Mouse (Mus musculus) frontal cortex, postnatal 14 days (tissue): ENCODE measurements around the gene Olfr552.
A peak's percentile ranks its signal among the peaks of the same experiment; 100 is the strongest.
"Not testable (repeated sequence)": the region's sequence is repeated elsewhere in the genome, so short reads cannot be mapped to it uniquely, and the experiment has no call there.

Experiments
- DNase-seq, 2 experiments: peaks; one replicate each; pipeline ENCODE4 v3.0.0; 2022; ENCODE audit warnings: low spot score in 2 of 2

The Olfr552 gene

DNA sequence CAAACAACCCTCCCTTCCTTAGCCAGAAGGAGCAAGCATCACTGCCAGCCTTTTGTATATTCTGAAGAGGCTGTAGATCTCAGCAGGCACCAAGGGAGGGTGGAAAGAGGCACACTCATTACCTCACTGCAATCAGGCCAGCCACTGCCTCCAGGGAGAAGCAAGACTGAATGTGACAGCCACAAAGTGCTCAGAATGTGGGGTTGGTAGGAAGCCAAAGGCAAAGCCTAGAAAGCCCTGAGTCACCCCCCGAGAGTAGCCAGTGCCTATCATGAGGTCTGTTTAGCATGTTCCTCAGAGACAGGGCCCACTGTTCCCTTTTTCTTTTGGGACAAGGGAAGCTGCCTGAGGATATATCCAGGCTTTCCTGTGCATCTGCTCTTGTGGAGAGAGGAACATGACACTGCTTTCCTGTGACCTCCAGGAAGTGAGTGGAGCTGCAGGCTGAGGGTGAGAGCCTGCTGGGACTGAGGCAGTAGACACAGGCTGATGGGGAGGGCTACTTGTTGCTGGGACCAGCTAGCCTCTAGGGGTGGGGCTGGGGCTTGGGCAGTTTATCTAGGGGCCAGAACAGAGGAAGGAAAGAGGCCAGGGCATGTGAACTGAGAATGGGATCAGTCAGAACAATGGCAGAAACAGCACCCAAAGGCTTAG lies at the start of gene Olfr552:
TSS of gene Olfr552 (plus strand) at position 393 of the 654 bp plus-strand sequence.
- no peak for DNase-seq

- DNase-seq = no peak
Measured at GRCm38 (mm10) chr7:102549570-102549969, 48.0 kb upstream of the Olfr552 start, which contains the start of gene Olfr549. TSS of gene Olfr549 (plus strand) at chr7:102549870.

DNA sequence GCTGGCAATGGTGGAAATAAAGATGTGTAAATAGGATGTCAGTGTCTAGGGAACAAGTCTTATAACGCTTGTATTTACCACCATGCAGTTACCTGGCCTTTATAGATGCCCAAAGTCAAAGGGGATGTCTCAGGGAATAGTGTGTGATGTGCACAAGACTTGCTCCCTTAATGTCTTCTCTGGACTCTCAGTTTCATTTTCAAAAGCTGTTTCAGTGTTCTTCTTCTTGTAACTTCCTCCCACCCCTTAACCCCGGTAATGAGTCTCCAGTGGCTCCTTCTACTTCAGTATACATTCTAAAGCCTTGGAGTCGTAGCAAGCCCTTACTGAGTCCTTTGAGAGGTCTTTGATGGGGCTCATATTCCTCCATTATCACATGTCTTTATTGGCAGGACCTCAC lies 44.3 kb upstream of the Olfr552 start:
- DNase-seq = no peak

DNA sequence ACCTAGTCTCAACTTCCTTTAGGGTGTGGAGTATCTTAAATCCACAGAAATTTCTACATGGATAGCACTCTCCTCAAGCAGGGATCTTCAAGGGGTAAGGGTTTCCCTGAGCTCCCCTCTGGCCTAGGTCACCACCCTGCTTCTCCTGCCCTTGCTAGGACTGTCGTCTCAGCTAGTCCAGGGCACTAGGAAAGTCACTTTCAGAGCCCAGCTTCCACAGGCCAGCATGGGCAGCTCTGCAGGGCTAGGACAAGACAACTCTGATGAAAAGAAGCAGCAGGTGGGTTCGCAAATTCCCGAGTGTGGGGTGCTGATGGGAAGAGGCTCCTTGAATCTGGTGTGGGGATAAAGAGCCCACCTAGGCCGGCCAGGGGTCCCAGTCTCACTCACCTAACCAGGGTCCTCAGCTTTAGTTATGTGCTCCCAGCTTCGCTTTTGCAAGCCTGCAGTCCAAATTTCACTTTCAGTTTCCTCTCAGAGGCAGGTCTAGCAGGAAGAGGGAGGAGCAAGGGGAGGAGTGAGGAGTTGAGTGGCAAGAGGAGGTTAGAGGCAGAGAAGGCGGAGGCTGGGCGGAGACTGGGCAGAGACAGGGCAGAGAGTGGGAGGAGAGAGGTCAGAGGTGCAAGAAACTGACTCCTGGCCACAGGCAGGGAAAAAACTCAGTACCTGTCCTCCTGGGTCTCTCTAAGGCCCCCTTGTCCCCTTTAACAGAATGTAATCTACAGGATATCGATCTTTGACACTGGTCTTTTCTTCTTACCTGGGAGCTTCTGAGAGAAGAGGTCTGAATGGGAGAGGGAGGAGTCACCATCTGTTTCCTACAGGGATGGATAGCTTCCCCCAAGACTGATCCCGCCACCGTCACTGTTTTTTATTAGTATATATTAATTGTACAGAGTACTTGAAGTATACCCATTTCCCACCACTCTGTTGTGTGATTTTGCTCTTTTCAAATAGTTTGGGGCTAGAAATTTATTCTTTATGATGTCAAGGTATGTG lies 32.3 kb upstream of the Olfr552 start, which contains the start of gene Trim21:
TSS of gene Trim21 (minus strand) at position 488 of the 999 bp plus-strand sequence.
- peak; percentile 34 for DNase-seq

- no peak for DNase-seq
Measured at GRCm38 (mm10) chr7:102566219-102566618, 31.4 kb upstream of the Olfr552 start.

DNA sequence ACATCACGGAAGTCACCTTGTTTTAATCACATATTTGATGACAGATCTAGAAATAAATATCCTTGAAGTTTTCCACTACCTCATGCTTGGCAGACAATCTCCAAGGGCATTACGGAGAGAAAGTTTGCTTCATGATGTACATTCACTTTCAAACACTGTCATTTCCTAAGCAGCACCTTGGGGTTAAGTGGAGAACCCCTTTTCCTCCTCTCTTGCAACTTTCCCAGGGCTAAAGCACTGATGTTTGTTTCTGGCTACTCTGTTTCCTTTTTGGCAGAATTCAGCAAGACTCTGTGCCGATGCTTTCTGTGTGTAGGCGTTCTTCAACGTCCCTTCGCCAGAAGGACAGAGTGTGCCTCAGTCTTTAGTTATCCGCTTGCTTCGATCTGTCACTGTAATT lies 26.4 kb upstream of the Olfr552 start, which contains the start of gene Olfr550:
TSS of gene Olfr550 (plus strand) at position 301 of the 400 bp plus-strand sequence.
- DNase-seq = no peak

- DNase-seq = no peak
Measured at GRCm38 (mm10) chr7:102573174-102573830, 24.3 kb upstream of the Olfr552 start.

GRCm38 (mm10) chr7:102575998-102576397 lies 21.6 kb upstream of the Olfr552 start:
- no peak for DNase-seq

GRCm38 (mm10) chr7:102591786-102592185 lies 5.8 kb upstream of the Olfr552 start, which contains the start of gene Olfr551:
TSS of gene Olfr551 (minus strand) at chr7:102591886.
- no peak for DNase-seq

GRCm38 (mm10) chr7:102618118-102618517 lies 20.5 kb downstream of the Olfr552 start, which contains the start of gene Olfr553:
TSS of gene Olfr553 (minus strand) at chr7:102618218.
- DNase-seq = no peak

- no peak for DNase-seq
Measured at GRCm38 (mm10) chr7:102619608-102620007, 22.0 kb downstream of the Olfr552 start.

DNA sequence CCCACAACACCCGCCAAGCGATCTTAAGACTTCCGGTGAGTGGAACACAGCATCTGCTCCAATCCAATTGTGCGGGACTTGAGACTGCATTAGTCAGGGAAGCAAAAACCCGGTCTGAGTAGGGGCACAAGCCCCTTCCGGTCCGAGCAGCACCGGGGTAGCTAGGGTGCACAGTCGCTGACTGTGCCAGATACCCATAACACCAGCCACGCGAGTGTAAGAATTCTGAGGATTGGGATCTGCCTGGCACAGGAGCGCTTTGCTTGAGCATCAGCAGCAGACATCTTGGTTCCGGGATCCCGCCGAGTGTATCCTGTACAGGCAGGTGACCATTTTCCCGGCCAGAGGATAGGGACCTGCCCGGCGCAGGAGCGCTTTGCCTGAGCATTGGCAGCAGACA lies 22.8 kb downstream of the Olfr552 start:
- not testable (repeated sequence) for DNase-seq

DNA sequence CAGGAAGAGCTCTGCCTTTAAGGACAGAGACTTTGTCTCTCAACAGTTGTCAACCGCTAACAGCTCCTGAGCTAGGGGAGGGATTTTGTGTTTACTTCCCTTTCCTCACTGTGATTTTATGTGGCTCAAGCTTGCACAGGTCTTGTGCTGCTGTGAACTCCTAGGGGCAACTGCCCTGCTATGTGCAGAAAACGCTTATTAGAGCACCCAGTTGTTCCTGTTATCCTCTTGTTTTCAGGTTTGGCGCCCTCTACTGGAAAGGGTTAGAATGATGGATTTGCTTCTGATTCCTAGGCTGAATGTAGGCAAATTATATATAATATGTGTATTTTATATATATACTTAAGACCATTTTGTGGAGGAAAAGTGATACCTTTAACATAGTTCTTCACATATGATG lies 39.1 kb downstream of the Olfr552 start:
- DNase-seq = no peak

DNA sequence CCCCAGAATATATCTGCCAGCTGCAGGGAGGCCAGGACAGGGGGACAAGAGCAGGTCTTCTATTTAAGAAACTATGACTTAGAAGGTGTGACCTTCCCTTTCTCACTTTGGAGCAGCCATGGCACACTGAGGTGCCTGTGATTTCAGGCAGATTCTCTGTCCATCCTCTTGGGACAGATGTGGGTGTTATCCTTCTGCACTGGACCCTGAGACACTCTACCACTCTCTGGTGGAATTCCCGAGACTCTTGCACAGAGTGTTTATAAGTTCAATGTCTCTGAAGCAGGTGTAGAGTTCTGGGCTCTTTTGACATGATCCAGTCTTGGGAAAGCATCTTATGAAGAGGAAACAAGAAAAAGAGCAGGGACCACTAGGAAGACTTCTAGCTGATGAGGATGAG lies 40.6 kb downstream of the Olfr552 start, which contains the start of gene Olfr554:
TSS of gene Olfr554 (plus strand) at position 301 of the 400 bp plus-strand sequence.
- DNase-seq = no peak

- not testable (repeated sequence) for DNase-seq
Measured at GRCm38 (mm10) chr7:102644945-102645344, 47.4 kb downstream of the Olfr552 start.
